Mouse (Mus musculus): ENCODE data around the gene Serinc3.

Serinc3 gene

DNA sequence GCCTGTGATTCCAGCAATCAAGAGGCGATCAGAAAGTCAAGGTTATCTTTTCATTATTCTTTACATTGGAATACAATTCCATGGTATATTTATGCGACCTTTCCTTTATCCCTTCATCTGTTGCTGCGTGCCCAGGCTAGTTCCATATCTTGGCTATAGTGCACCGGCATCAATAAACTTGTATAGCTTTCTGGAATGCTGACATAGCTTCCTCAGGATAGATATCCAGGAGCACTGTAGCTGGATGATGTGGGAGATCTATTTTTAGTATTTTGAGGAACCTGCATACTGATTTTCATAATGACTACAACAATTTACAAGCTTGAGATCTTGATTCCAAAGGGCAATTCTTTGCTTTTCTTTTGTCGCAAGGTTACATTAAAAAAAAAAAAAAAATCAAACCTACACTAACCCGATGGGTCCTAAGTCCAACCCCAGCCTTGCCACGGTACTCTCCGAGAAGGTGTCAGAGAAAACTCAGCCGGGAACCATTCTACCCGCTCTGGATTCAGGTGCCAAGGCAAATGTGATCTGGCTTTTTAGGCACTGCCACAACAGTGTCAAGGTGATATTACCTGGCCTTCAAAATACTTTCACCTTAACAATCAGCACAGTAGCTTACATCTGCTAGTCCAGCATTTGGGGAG, 51.2 kb downstream of the Serinc3 start:
- no peak for DNase-seq

DNA sequence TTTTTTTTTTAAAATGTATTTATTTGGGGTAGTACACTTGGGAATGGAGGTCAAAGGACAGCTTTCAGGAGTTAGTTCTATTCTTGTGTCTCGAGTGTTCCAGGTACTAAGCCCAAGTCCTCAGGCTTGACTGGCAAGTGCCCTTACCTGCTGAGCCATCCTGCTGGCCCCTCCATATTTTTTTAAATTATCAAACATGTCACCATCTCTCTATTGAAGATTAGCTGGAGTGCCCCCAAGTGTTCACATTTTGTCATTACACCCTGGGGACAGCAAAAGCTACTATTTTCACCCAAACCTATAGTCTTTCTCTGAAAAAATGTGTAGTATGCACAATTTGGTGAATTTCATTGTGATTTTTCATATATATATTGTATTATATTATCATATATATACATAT, 52.8 kb downstream of the Serinc3 start:
- no peak for DNase-seq

DNA sequence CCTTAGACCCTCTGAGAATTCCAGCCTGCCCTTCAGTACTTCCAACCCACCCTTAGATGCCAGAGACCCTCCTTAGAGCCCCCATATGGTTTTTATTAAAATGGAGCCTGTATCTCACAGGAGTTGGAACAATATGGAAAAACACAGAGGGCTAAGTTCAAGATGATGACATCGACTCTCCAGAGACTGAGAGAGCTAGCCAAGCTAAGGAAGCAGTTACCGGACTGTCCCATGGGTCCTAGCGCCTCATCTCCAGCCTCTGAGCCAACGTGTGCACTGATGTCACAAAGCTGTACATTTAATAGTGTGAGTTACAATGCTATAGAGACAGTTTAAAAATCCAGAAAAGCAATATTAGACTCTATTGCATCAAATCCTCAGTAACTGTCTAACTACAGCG, 53.9 kb downstream of the Serinc3 start:
- DNase-seq, result no peak

DNA sequence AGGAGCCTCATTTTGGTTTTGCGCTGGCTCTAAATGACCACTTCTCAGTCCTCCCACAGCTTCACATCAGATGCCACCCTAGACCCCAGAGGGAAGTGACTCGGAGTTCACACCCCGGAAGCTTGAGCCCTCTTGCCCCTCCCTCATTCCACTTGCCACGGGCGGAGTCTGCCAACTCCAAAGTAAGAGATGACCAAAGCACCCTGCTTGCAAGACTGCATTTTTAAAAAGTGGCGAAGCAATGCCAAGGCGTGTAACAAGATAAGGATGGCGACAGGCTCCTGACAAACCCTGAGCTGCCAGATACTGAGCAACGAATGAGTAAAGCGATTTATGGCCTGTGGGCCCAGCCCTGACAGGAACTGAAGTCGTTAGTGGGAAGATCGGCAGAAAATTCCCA, 54.7 kb downstream of the Serinc3 start:
- DNase-seq, result no peak

DNA sequence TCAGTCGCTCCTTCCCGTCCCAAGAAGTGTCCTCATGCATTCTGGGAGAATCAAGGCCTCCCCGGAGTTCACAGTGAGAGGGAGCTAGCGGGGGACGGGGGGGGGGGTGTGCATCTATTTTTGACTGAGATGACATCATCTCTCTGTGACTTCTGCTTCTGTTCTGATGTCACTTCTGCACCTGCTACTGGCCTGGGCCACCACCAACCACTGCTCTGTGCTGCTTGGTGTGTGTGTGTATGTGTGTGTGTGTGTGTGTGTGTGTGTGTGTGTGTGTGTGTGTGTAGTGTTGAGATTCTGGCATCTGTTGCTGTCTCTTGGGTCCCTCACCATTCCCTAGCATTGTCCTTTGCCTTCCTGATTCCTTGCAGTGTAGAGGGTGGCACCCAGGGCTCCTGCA, 57.4 kb downstream of the Serinc3 start:
- no peak for DNase-seq

DNA sequence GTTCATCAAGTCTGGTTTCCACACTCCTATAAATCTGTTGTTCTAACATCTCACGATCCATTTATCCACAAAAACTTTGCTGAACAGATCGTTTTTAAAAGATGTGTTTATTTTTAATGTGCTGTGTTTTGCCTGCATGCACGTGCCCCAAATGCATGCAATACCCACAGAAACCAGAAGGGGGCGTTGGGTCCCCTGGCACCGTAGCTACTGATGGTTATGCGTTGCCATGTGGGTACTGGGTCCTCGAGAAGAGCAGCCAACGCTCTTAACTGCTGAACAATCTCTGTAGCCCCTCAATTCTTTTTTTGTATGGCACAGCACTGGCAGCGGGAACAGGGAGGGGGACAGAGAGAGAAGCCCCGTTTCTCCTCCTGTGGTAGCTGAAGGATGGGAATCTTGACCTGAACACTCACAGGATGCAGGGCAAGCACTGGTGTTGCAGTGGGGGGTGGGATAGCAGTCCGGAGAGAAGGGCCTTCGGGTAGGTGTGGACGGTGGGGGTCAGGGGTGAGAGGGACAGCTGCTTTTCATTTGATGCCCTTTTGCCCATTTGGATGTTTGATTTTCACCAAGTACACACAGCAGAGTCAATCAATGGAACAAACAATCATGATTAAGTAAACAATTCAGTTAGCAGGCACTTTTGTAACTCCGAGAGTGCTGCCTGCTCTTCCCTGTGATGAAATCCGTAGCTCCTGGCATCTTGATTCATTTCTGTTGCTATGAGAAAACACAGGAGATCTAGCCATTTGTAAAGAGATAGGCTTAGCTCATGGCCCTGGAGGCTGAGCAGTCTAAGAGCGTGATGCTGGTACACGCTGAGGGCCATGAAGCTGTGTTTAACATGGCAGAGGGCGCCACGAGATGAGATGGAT, 58.3 kb downstream of the Serinc3 start:
- peak in 1 of 2 experiments; percentile 55 for DNase-seq

DNA sequence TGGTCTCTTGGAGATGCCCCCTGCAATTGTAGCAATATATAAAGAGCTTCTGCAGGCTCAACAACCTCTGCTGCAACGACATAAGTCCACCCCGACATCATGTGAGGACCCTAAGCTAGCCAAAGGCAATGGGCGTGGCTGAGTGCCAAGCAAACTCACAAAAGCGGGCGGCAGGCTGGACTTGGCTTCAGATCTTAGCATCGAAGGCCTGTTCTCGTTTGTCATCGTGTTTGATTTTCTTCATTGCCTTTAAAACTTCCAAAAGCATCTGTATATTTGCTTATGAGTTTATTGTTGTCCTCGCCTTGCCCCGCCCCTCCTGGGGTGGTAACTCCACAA, 60.9 kb downstream of the Serinc3 start:
- no peak for DNase-seq

DNA sequence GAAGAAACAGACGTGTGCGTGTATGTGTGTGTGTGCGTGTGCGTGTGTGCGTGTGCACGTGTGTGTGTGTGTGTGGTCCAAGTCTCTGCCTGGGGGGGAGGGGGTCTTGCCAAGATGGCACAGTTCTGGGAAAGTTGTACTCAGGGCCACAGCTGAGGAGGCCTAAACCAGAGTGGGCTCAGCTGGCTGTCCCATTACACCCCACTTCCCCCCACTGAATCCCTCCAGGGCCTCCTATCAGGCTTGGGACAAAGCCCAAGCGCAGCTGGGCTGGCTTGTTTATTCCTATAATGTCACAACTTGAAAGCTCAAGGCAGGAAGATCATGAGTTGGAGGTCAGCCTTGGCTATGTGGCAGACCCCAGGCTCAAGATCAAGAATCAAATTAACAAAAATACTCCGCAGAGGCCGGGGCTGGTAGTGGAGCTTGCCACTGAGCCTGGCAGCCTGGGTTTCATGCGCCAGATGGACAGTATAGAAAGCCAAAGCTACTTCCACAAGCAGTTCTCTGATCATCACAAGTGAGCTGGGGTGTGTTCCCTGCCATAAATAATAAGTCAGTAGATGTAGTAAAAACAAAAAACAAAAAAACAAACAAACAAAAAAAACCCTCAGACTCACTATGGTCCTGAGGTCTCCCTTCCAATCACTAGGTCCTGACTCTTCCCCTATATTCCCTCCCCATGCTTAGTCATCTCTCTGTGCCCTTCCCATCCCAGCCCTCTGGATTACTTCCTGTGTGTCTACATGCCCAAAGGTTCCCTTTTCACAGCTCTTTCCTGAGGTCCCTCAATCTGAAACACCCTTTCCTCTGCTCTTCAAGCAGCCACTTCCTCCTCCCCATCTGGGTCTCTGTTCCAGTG, 61.5 kb downstream of the Serinc3 start:
- no peak for DNase-seq

DNA sequence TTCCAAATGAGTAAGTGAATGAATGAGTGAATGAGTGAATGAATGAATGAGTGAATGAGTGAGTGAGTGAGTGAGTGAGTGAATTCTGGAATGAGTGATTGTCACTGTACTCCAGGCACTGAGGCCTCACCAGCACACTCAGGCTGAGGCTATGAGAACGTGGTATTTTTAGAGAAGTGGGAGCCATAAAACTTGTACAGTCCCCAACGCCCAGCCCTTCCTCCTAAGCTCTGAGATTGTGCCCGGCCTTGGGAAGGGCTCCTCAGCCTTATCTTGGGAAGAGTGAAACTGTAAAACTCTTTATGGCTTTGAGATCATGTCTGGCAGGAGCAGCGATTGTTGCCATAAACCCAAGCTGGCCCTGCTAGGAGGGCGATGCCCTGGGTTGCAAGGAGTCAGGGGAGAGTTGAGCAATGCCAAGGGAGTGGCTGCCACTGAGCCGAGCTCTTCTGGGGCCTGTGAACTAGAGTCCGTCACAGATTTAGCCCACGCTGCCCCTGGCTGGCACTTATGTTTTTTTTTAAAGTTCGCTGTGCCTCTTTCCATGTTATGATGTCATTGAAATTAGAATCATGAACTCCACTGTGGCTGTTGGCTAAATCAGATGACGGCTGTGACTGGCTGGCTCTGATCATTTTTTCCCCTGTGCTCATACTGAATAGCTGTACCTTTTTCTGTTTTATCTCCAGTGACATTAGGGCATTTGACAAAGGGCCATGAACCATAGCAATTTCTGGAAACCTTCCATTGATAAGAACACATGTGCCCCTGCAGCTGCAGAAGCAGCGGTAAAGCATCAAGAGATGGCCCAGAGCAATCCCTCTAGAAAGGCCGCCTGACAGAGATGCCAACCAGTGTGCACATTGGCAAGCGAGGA, 64.6 kb downstream of the Serinc3 start:
- DNase-seq, result no peak

DNA sequence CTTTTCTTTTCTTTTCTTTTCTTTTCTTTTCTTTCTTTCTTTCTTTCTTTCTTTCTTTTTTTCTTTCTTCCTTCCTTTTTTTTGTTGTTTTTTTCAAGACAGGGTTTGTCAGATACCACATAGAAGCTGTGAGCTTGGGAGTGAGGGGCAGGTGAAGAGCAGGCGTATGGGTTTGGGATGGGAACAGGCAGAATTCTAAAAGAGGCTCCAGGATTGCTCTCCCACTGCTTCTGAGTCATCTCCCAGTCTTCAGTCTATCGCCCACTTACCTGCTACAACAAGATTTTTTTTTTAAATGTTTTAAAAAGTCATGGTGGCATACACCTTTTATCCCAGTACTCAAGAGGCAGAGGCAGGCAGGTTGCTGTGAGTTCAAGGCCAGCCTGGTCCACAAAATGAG, 66.9 kb downstream of the Serinc3 start:
- no peak for DNase-seq

DNA sequence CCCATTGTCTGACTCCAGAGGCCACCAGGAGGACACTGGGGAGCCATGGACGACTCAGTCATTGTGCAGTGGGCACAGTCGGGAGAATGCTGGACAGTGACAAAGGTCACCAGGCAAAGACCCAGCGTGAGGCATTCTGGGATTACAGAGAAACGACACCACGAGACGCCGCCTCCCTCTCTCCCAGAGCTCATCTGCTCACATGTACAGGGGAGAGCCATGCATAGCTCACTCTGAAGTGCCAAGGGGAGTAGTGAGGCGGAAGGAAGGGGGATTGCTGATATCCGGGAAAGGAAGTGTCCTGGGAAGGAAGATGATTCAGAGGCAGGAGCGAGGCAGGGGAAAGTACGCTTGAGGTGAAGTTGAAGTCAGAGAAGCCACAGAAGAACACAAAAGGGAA, 69.7 kb downstream of the Serinc3 start:
- DNase-seq, result no peak

DNA sequence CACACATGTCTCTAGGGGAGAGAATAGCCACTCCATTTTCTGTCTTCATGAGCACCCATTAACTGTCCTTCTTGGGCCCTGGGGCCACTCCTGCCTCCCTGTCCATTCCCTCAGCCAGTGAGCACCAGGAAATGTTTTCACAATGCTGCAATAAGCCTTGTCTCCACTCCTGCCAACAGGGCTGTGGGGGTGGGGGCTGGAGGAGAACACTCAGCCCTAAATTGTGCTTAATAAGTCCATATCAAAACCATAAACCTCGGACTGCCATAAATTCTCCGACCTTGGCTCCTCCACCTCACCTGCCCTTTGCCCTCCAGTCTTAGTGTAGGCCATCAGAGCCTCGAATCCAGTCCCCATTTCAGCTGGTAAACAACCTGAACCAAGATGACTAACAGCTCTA, 70.6 kb downstream of the Serinc3 start:
- no peak for DNase-seq

All from spleen, adult 18-20 months (tissue).